Mouse (Mus musculus): Measurements from ENCODE around the gene Tmcc3.

GRCm38 (mm10) chr10:94345509-94346252, 33.9 kb downstream of the Tmcc3 start:
- TF ChIP-seq CTCF (IDR thresholded peaks at IDR 0.05), result no peak
- TF ChIP-seq EP300 (IDR thresholded peaks at IDR 0.05), result no peak
